Mouse (Mus musculus) left cerebral cortex, adult 11 months (tissue): ENCODE data around the gene Zfp574.
"Not testable (repeated sequence)": the region's sequence is repeated elsewhere in the genome, so short reads cannot be mapped to it uniquely, and the experiment has no call there.

Source experiments
- DNase-seq: peaks from one replicate; pipeline ENCODE4 v3.0.0; 2022; ENCODE audit warnings: low spot score

Gene Zfp574

DNA sequence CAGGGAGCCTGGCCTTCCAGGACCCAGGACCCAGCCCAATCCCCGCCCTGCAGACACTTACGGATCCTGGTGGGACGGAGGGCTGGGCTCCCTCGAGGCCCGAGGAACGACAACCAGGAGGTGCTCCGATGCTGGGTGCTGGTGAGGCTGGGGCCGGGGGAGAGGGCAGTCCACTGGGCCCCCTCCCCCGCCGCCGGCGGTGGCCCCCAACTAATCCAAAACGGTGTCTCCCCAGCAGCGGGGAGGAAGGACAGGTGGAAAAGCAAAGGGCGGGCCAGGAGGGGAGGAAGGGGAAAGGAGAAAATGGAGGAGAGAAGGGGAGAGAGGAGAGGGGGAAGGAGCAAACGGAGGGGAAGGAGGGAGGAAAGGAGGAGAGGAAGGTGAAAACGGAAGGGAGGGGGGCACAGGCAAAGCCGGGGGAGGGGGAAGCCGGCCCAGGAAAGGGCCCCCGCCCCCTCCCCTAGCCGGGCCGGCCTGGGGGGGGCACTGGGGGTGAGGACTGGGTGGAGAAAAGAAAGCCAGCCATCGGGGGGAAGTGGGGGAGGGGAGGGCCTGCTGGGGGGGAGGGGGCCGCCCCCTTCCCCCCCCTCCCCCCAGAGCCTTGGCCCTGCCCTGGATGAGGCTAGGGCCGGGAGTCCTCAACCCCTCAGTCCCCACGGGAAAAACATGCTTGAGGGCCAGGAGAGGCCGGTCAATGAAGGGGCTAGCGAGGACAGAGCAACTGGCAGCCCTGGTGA is at the start of gene Zfp574, which contains the start of gene Grik5:
Zfp574 (plus strand) TSS at position 589 of the 737 bp plus-strand sequence.
Grik5 (minus strand) TSS at position 368 of the 737 bp plus-strand sequence.
- DNase-seq: no peak

DNA sequence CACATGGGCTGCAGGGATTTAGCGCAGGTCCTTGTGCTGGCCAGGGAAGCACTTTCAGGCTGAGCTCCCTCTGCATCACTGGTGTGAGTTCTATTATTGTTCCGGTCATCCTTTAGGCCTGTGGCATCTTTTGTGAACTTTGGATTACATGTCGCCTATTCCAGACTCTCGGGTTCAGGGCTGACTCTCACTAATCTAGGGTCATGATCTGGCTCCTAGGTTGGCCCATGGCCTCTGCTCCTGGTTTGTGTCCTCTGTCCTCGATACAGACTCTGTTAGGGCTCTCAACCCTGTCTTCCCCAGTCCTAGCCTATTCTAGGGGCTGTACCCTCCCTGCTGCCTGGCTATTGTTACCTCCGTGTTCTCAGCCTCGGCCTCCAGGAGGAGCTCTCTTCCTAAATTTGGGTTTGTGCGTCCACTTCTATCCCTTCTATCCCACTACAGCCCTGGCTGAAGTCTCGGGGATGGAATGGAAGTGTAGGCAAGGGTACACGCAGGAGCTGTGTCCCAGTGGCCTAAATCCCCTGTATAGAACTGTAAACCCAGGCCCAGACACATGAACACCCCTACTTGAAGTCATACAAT is 46.4 kb upstream of the Zfp574 start:
- no peak for DNase-seq

DNA sequence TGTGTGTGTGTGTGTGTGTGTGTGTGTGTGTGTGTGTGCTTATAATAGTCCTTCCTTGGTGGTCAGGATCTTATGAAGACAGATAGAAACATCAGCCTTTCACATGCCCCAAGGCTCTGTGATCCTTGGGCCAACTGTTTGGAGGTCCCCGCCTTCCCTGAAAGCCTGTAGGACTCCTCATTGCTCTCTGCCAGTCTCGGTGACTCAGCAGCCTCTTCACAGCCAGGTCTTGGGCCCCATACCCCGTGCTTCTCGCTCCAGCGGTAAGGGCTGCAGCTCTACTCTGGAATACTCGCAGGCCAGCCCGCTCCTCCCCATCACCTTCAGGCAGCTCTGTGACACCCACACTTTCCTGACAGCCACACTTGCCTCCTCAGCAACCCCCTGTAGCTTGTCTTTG is 45.9 kb upstream of the Zfp574 start:
- DNase-seq: no peak

DNA sequence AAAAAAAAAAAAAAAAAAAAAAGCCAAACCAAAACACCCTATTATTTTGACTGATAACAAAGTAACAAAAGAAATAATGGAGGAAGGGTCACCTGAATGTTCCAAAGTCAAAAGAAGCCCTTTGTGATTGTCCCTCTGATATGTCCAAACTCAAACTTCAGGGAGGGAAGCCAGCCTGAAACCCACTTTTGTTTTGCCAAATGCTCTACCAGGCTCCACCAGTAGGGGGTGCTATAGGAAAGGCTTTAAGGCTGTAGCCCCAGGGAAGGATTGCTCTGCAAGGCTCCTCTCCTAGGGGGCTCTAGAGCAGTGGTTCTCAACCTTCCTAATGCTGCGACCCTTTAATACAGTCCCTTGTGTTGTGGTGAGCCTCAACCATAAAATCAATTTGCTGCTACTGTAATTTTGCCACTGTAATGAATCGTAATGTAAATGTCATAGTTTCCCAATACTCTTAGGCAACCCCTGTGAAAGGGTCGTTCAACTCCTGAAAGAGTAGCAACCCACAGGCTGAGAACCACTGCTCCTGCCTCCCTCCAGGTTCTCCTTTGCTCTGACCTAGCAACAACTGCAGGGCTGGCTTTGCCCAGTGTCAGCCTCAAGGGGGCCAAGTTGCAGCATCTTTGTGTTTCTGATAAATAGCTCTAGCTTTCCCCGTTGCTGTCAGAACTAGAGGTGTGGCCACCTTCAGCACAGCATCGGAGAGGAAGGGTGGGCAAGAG is 42.2 kb upstream of the Zfp574 start:
- DNase-seq: no peak

DNA sequence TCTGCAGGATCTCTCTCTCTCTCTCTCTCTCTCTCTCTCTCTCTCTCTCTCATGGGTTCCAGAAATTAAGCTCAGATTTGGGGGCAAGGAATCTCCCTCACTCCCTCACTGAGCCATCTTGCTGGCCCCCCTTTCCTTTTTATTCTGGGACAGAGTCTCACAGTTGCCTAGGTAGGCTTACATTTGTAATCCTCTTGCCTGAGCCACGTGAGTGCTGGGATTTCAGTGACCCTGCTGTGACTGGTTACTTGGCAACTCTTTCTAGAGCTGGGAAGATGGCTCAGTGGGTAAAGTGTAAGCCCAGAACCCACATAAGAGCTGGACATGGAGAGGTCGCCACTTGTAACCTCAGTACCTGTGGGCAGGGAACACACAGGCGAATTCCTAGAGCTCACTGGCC is 40.8 kb upstream of the Zfp574 start:
- no peak for DNase-seq

DNA sequence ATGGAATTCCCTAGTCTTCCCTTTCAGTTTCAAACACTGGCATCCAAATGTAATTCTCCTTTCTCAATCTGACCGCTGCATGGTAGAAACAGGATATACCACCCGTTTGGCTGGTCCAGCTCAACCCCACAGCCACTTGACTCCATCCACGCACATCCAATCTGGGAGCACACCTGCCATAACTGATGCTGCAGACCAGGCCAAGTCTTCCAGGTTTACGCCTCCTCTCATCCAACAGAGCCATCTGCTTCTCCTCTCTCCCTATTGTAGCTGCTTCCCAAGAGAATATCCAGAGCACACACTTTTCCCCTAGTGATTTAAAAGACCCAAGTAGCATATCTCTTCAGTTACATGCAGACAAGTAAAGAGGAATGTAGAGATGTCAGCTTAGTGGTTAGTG is 37.6 kb upstream of the Zfp574 start:
- DNase-seq: no peak

DNA sequence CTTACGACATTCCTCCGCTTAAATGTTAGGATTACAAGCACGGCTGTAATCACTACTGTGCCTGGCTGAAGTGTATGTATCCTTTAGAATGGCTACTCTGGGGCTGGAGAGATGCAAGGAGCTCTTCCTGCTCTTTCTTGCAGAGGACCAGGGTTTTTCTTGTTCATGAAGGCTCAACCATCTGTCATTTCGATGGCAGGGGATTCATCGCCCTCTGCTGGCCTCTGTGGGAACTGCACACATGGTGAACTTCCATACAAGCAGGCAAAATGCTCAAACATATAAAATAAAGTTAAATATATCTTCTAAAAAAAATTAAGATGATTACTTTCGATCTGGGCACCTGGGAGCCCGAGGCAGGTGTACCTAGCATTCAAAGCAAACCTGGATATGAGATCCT is 36.5 kb upstream of the Zfp574 start:
- peak; percentile 58 for DNase-seq

DNA sequence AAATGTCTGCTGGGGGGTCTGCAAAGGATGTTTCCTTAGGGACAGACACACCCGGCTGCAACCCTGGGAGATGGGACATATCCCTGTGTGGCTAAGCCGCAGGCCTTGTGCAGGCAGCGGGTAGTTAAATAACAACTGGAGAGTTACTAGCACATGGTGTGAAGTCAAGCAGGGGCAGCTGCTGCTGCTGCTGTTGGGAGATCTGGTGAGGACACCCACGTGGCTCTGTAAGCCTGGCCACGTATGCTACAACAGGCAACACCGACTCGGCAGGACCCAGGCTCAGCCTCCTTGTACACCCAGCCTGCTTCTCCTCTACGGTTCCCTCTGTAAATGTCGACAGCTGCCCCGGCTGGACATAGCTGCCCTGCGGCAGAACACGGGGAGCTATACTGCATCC is 30.4 kb upstream of the Zfp574 start:
- peak; percentile 51 for DNase-seq

DNA sequence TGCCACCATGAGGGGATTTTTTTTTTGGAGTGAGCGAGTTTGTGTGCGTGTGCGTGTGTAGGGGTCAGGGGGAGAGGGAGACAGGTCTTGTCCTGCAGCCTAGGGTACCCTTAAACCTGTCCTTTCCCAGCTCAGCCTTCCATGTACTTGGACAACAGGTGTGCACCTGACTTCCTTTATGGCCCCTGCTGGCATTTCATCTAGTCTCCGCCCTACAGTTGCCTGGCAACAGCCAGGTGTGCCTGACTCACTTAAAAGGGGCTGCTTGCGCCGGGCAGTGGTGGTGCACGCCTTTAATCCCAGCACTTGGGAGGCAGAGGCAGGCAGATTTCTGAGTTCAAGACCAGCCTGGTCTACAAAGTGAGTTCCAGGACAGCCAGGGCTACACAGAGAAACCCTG is 27.8 kb upstream of the Zfp574 start:
- DNase-seq: not testable (repeated sequence)

DNA sequence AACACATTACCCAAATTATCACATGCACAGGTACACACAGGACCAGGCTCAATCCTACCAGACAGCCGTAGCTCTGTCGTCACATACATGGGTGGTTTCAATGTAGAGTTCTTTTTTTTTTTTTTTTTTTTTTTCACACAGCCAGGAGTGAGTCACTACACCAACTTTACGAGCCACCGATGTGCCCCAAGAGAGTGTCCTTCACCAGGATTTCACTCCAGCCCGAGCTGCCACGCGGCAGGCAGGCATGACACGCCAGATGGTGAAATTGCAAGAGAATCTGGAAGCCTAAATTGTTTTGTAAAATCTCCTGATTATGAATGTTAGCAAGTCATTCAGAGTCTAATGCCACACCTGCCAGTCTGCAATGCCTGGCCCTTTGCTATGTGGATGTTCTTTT is 25.0 kb upstream of the Zfp574 start:
- DNase-seq: no peak

DNA sequence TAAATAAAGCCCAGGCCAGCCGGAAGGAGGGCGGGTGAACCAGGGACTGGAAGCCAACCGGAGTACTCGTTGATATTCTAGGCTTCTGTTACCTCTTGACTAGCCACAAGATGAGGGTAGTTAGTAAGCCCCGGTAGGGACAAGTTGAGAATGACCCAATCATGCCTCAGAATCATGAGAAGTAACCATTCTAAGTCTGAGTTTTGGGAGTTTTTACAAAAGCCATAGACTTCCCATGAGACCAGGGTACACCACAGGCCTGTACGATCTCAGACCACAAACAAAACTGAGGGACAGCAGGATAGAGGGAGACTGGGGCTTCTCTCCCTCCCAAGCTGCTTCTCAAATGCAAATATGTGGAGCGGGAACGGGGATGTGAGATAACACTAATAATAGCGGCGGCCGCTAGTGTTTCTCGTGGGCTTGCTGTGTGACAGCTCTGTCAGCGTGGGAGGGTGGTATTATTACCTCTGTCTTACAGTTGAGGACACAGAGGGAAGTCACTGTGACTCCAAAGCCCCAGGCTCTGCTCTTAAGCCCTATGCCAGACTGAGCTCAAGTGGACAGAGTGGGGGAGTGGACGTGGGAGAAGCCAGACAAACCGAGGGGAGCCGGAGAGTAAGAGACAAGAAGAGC is 23.0 kb upstream of the Zfp574 start:
- DNase-seq: no peak

DNA sequence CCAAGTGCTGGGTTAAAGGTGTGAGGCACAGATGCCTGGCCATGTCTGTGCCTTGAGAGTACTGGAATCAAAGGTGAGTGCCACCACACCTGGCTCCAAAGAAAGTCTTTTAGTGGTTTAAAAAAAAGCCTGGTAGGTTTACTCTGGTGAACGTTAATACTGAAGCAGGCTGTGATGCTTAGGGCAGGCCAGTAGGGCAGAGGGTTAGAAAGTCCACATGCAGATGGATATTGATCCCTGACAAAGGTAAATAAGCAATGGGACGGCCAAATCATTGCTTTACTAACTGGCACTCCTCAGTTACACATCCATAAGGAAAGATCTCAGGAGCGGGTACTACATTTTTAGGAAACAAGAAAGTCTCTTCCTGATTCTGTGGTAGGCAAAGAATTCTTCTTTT is 19.8 kb upstream of the Zfp574 start:
- DNase-seq: no peak

DNA sequence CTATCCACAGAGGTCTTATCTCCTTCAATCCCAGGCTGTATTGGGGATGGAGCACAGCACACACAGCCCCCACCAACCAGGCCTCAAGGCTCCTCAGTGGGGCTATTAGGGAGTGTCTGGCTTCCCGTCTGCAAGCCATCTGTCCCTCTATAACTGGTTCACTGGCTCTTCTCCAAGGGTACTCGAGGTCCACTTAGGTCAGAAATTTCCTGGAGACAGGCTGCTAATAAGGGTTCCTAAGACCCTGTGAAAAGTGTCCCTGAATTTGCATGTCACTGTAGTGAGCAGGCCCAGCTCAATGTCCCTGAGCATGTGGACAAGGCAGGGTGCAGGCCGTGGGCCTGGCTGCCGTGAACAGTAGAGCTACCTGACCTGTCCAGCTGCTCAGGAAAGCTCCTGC is 15.4 kb upstream of the Zfp574 start:
- DNase-seq: no peak

DNA sequence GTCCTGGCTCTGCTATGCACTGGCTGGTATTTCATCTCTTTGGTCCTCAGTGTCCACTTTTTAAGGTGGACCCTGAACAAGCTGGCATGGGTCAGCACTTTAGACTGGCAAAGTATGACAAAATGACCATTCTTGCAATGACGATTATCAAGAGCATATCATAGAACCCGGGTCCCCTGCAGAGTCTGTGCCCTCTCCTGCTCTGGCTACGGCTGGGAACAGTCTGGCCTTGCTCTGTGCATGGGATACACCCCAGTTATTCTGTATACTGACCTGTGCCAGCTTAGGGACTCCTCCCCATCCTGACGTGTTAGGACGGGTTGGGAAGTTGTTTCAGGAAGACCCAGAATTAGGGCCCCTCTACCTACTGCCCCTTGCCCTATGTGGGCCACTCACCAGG is 14.5 kb upstream of the Zfp574 start:
- DNase-seq: no peak

DNA sequence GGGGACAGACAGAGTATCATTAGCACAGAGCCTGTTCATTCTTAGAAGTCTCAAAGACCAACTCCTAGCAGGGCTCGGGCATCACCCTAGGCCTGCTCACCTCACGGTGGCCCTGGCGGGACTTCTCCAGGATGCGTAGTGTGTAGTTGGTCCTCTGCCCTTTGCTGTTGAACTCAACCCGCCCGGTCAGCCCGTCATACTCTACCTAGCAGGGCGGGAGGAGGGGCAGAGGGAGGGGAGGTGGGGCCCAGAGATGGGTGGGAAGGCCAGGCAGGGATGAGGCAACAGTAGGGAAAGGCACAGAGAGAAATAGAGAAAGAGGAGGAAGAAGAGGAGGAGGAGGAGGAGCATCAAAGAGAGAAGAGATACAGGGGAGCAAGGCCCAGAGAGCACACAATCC is 14.0 kb upstream of the Zfp574 start:
- DNase-seq: no peak

DNA sequence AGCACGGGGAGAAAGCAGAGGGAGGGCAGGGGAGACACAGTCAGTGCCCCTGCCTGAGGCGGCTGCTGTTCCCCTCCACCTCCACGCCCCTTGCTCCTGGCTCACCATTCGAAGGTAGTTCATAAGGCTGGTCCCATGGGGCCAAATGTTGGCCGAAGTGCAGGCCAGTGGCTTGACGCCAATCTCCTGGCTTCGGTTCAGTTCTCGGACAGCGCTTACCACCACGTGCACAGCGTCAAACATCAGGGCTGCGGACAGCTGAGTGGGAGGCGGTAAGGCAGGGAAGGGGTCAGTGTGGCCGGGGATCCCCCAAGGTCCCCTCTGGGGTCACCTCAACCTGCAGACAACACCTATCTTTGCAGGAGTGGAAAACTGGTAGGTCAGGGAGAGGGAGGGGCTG is 13.5 kb upstream of the Zfp574 start:
- no peak for DNase-seq

DNA sequence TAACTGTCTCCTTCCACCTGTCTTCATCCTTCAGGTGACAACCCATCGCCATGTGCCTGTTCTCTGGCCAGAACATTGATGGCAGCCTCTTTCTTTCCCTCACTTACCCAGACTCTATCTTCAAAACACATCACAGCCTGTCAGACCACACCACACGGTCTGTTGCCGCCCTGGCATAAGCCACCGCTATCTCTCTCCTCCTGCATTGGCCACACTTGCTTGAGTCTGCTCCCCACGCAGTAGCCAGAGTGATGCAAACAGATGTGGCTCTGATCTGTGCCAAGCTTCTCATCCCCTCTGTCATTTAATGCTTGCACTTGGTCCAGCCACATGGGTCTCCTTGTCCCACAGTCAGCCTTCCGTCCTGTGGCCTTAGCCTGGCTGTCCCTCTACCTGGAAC is 9.0 kb upstream of the Zfp574 start:
- no peak for DNase-seq

DNA sequence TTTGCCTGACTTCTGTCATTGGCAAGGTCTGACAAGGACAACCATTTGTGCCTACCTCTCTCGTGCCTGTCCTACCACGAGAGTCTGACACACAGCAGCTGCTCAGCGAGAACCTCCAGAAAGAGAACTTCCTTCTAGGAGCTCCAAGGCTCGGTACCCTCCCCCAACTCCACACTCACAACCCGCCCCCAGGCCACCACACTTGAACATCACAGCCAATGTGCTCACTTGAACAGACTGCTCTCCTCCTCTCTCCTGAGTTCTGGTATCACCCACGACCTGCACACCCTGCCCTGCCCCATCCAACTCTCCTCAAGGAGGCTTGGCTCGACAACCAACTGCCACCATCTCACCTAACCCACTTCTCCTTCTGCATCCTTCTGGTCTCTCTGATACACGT is 8.5 kb upstream of the Zfp574 start:
- no peak for DNase-seq

DNA sequence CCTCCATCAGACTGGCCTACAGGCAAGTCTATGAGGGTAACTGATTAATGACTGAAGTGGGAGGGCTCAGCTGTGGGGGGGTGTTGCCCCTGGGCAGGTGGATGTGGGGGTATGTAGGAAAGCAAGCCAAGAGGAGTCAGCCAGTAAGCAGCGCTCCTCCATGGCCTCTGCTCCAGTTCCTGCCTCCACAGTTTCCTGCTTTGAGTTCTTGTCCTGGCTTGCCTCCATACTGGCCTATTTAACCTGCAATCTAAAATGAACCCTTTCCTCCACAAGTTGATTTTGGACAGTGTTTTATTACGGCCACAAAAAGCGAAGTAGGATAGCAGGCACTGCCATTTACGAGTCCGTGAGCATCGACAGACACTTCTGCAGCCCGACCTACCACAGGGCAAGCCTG is 5.0 kb upstream of the Zfp574 start:
- DNase-seq: no peak

DNA sequence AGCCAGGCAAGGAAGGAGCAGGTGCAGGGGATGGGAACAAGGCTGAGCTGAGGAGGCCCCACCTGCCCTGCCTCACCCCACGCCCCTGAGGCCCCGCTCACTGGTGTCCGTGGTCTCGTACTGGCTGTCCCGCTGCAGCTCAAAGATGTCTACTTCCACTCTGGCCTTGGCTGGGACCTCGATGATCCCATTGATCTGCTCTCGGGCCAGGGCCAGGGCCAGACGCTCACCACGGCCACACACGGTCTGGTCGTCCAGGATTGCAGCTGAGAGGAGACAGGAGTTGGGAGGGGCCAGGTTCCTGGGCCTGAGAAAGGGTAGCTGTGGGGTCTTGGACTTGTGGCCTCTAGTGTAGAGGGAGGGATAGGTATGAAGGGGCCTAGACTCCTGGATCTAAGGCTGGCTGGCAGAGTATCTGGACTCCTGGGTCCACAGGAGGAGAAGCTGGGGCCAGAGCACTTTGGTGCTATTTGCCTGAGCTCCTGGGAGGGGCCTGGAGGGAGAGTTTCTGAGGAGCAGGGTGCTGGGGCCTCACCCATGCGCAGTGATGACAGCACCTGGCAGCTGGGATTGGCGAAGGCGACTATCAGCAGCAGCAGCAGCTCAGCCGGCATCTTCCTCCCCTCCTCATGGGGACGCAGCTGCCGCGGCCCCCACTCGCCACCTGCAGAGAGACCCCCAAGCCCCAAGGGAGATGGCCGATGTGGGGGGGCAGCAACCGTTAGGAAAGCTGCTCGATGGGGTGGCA is 4.3 kb upstream of the Zfp574 start:
- DNase-seq: no peak

DNA sequence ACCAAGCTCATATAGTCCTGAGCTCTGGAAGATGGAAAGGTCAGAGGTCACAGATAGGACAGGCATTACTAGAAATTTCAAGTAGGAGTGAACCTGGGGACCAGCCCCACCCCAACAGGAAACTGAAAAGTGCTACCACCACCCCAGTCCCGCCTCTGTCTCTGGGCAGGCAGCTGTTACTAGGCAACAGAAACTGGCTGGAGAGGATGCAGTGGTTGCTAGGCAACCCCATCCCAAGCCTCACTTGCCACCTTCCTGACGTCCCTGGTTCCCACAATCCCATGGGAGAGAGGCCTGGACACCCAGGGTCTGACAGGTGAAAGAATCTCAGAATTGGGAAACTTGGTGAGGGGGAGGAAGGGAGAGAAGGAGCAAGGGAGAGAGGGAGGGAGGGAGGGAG is 3.6 kb upstream of the Zfp574 start:
- DNase-seq: peak; percentile 77

DNA sequence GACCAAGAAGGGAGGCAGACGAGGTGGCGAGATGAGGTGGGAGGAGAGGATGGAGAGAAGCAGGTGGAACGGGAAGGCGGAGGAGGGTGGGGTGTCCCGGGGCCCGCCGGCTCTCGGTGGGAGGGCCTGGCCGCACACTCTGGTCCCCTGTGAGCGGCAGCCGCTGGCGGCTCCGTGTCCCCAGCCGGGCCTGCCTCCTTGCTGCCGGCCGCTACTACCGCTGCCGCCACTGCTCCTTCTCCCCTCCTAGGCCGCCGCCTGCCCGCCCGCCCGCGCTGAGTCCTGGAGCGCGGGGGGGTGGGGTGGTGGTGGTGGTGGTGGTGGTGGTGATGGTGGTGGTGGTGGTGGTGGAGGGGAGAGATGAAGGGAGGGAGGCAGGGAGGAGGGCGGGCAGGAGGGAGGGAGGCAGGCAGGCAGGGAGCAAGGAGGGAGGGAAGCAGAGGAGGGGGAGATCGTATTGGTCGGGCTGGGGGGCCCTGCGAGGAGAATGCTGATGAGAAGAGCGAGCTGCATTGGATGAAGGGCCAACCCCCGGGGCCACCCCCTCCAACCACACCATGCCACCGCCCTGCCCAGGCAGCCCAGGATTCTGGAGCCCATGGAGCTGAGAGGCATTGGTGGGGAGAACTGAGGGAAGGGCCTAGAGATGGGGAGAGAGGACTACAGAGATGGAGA is 486 bp downstream of the Zfp574 start:
- DNase-seq: peak; percentile 70
